In genomic region chr9:51991241-51991876, GRCm38 (mm10) we compare ENCODE assay signal across 13 mouse cellular contexts. TPM values are rescaled to one million over a fixed set of nuclear protein-coding genes. Genes with fewer than 3 reads are reported as not detected.
DNase-seq lines count a peak whose midpoint lies in the region; ATAC-seq and TF ChIP-seq lines count a peak whose summit lies in the region.
"Had no signal": no experiment of that assay in that cellular context is flagged by ENCODE, and none has a peak within 500 bp of the region (broad histone marks: within the 10 kb centered on the region; RNA-seq: fewer than 3 reads in every experiment).

No protein-coding gene starts in this region.

- DNase-seq in heart, adult 2 months: no peak
- DNase-seq in heart, postnatal 4 days: no peak
- peak; percentile 76 for DNase-seq in kidney, postnatal 0 days (ENCODE audit: low spot score)
- DNase-seq in kidney, postnatal 4 days: no peak
- DNase-seq in 3T3-L1 (ENCODE audit: low read depth, low spot score): peak; percentile 50
- peak; percentile 38 for DNase-seq in kidney, postnatal 14 days
- no peak for DNase-seq in frontal cortex, postnatal 10 days (ENCODE audit: low spot score in 2 of 2)
- DNase-seq in yolk sac, embryonic 10.5 days (ENCODE audit: low spot score): no peak

- no peak overlapping the region for H3K27ac ChIP-seq in heart, adult 2 months
- H3K27ac ChIP-seq in kidney, postnatal 0 days: no peak overlapping the region
- H3K27ac ChIP-seq: embryonic facial prominence, embryonic 15.5 days; forebrain, embryonic 12.5 days; hindbrain, embryonic 13.5 days; limb, embryonic 15.5 days had no signal

- H3K9ac ChIP-seq in heart, adult 2 months (ENCODE audit: low read depth, low read length): no peak overlapping the region
- H3K9ac ChIP-seq in kidney, postnatal 0 days (ENCODE audit: low read depth, low read length): no peak overlapping the region
- H3K9ac ChIP-seq: embryonic facial prominence, embryonic 15.5 days; forebrain, embryonic 12.5 days; hindbrain, embryonic 13.5 days; limb, embryonic 15.5 days had no signal

- H3K79me2 ChIP-seq in heart, adult 2 months (replicated peaks; ENCODE audit: control insufficient read depth, insufficient read depth, low read length): no peaks in the 10 kb centered on the region

- H3K4me3 ChIP-seq in heart, adult 2 months: no peak overlapping the region
- H3K4me3 ChIP-seq in kidney, postnatal 0 days (replicated peaks; ENCODE audit: low read depth, low read length): no peak overlapping the region
- H3K4me3 ChIP-seq: embryonic facial prominence, embryonic 15.5 days; forebrain, embryonic 12.5 days; hindbrain, embryonic 13.5 days; limb, embryonic 15.5 days had no signal

- no peaks in the 10 kb centered on the region for H3K27me3 ChIP-seq in heart, adult 2 months (ENCODE audit: control insufficient read depth, insufficient read depth, low read length)
- no peaks in the 10 kb centered on the region for H3K27me3 ChIP-seq in kidney, postnatal 0 days (ENCODE audit: insufficient read depth, low read length)
- H3K27me3 ChIP-seq: embryonic facial prominence, embryonic 15.5 days; forebrain, embryonic 12.5 days; hindbrain, embryonic 13.5 days; limb, embryonic 15.5 days had no signal

- no peak for ATAC-seq in kidney, postnatal 0 days (replicated peaks; ENCODE audit: low FRiP score, low read depth)

- TF ChIP-seq POLR2A in heart, adult 2 months (IDR thresholded peaks at IDR 0.05; ENCODE audit: insufficient read depth, low read depth, low read length): no peak

- peak; percentile 63 for TF ChIP-seq CTCF in heart, adult 2 months (IDR thresholded peaks at IDR 0.05)
- peak; percentile 64 for TF ChIP-seq CTCF in kidney, postnatal 0 days (IDR thresholded peaks at IDR 0.05; ENCODE audit: low read depth)

- intact Hi-C loops in heart, adult 2 months (cut with DNase I): loop anchor here (1.0 to 5.0 kb wide), 4 partner anchors 36 to 296 kb away; no protein-coding TSS in a partner anchor

- no peak overlapping the region for H3K4me2 ChIP-seq in kidney, postnatal 0 days (ENCODE audit: low read length)
- H3K4me2 ChIP-seq: embryonic facial prominence, embryonic 15.5 days; forebrain, embryonic 12.5 days; heart, embryonic 11.5 days; hindbrain, embryonic 13.5 days; limb, embryonic 15.5 days had no signal

- H3K9me3 ChIP-seq in kidney, postnatal 0 days (replicated peaks; ENCODE audit: low read length): no peaks in the 10 kb centered on the region
- H3K9me3 ChIP-seq: embryonic facial prominence, embryonic 15.5 days; forebrain, embryonic 12.5 days; hindbrain, embryonic 13.5 days; limb, embryonic 15.5 days had no signal

- TF ChIP-seq EP300 in heart, adult 2 months (IDR thresholded peaks at IDR 0.05; ENCODE audit: insufficient read depth, low read depth, low read length): no peak

- H3K36me3 ChIP-seq in heart, adult 2 months (ENCODE audit: control insufficient read depth, insufficient read depth, low read length): no peaks in the 10 kb centered on the region
- H3K36me3 ChIP-seq in kidney, postnatal 0 days (ENCODE audit: insufficient read depth, low read length): no peaks in the 10 kb centered on the region
- H3K36me3 ChIP-seq: embryonic facial prominence, embryonic 15.5 days; forebrain, embryonic 12.5 days; hindbrain, embryonic 13.5 days; limb, embryonic 15.5 days had no signal

- H3K4me1 ChIP-seq in heart, adult 2 months (ENCODE audit: control insufficient read depth, insufficient read depth, low read length): no peaks in the 10 kb centered on the region; the same call in 1 of the 2 replicates
- H3K4me1 ChIP-seq in kidney, postnatal 0 days (replicated peaks; ENCODE audit: insufficient read depth, low read length): no peaks in the 10 kb centered on the region
- H3K4me1 ChIP-seq: forebrain, embryonic 12.5 days; hindbrain, embryonic 13.5 days; limb, embryonic 15.5 days had no signal

- 22% methylated on average over 2 of the region's 2 CpGs for WGBS in heart, adult 2 months
- 0% methylated on average over 2 of the region's 2 CpGs for WGBS in kidney, postnatal 0 days

RNA-seq across cellular contexts. Expression of gene Fdx1, which starts 28.0 kb away (rescaled TPM):
- total RNA-seq in heart, adult 2 months (2021): 100 to 1,000 TPM in 1 of 2 experiments, 10 to 100 TPM in 1; 90.9 to 113 TPM
- 82.0 and 84.3 TPM in 2 replicates for polyA plus RNA-seq in heart, adult 2 months (2012; rRNA removed)
- 10 to 100 TPM; 76.0 to 80.9 TPM for total RNA-seq in heart, postnatal 4 days (2021)
- 220 and 228 TPM in 2 replicates for polyA plus RNA-seq in kidney, postnatal 0 days (2015; fragmentation: Nextera tagmentation; extraction: Ambion mirVana)

RNA-seq across cellular contexts. Expression of gene Rdx, which starts 55.6 kb away (rescaled TPM):
- 10 to 100 TPM; 81.8 to 97.0 TPM for total RNA-seq in heart, adult 2 months (2021)
- 20.8 and 45.8 TPM in 2 replicates for polyA plus RNA-seq in heart, adult 2 months (2012; rRNA removed)
- 100 to 1,000 TPM; 124 TPM for total RNA-seq in heart, postnatal 4 days (2021)
- polyA plus RNA-seq in kidney, postnatal 0 days (2015; fragmentation: Nextera tagmentation; extraction: Ambion mirVana): 137 and 143 TPM in 2 replicates

Comparison
In these comparisons a context has a peak if more than half of its experiments do, and no peak if none do; other contexts are left out.
1. DNase-seq: peak in kidney, postnatal 0 days (single experiment), 3T3-L1 (single experiment) and kidney, postnatal 14 days (single experiment); none in heart, adult 2 months (0 of 2), heart, postnatal 4 days (single experiment), kidney, postnatal 4 days (0 of 2), frontal cortex, postnatal 10 days (0 of 2) and yolk sac, embryonic 10.5 days (single experiment).